Mouse (Mus musculus) liver, adult 2 months (tissue): ENCODE results near the gene Gm20708. TPM values are rescaled to one million over a fixed set of nuclear protein-coding genes. Genes with fewer than 3 reads are reported as not detected.
A peak's percentile ranks its signal among the peaks of the same experiment; 100 is the strongest.

Source experiments
- DNase-seq: peaks from one replicate; pipeline ENCODE4 v3.0.0-alpha.2; 2011; ENCODE audit warnings: low read depth, low spot score; ENCODE audit errors: extremely low read depth
- H3K27ac ChIP-seq: fragments of 200-500 bp; replicated peaks from 2 replicates; pipeline ENCODE4 v1.5.1; 2012; ENCODE audit warnings: low read depth, mild to moderate bottlenecking, control low read depth, inconsistent platforms, low read length; ENCODE audit not compliant: insufficient read depth
- H3K27me3 ChIP-seq: fragments of 200-500 bp; 2 replicates; pipeline ENCODE4 v1.6.1; 2012; ENCODE audit warnings: mild to moderate bottlenecking, moderate library complexity, low read length, inconsistent platforms; ENCODE audit not compliant: control insufficient read depth, insufficient read depth
- H3K36me3 ChIP-seq: fragments of 200-500 bp; 2 replicates; pipeline ENCODE4 v1.6.1; 2012; ENCODE audit warnings: low read length, inconsistent platforms; ENCODE audit not compliant: control insufficient read depth, insufficient read depth
- H3K4me1 ChIP-seq: fragments of 200-500 bp; 2 replicates; pipeline ENCODE4 v1.6.1; 2011; ENCODE audit warnings: low read length; ENCODE audit not compliant: control insufficient read depth, insufficient read depth
- H3K4me3 ChIP-seq: fragments of 200-500 bp; 2 replicates; pipeline ENCODE4 v1.5.1; 2011; ENCODE audit warnings: low read depth, mild to moderate bottlenecking, control low read depth, low read length, moderate library complexity; ENCODE audit not compliant: insufficient read depth
- H3K79me2 ChIP-seq: fragments of 200-500 bp; 2 replicates; pipeline ENCODE4 v1.6.1; 2012; ENCODE audit warnings: inconsistent platforms, mild to moderate bottlenecking, low read length, moderate library complexity; ENCODE audit not compliant: control insufficient read depth, insufficient read depth
- H3K9ac ChIP-seq: fragments of 200-500 bp; 2 replicates; pipeline ENCODE4 v1.6.1; 2012; ENCODE audit warnings: low read depth, mild to moderate bottlenecking, control low read depth, inconsistent platforms, low read length
- CTCF ChIP-seq: fragments of 200-500 bp; IDR thresholded peaks from 2 replicates; pipeline ENCODE4 v1.5.1; 2011; ENCODE audit warnings: low read depth, low read length, control low read depth
- POLR2A ChIP-seq: fragments of 200-500 bp; IDR thresholded peaks from 2 replicates; pipeline ENCODE4 v1.6.1; 2011; ENCODE audit warnings: low read length, control low read depth; ENCODE audit not compliant: insufficient read depth; ENCODE audit errors: extremely low read depth
- WGBS: fragments of 180-500 bp; shearing (Covaris S2); methylation state at CpG from one replicate; pipeline ENCODE4 v1.1.7; 2018; 5-methylcytosine and 5-hydroxymethylcytosine counted together
- polyA plus RNA-seq: library from polyadenylated mRNA; depleted of rRNA; stranded (reverse); fragments of >200 nt; gene quantifications from 2 replicates; pipeline ENCODE4 v1.2.3, GENCODE M21; 2012
- total RNA-seq: library from RNA; depleted of rRNA; stranded (reverse); fragments of >200 nt; gene quantifications from 2 replicates; pipeline ENCODE4 v1.2.3, GENCODE M21; 2014

The Gm20708 gene
- total and polyA plus RNA-seq, 2 experiments, result 0.21 to 0.37 TPM

DNA sequence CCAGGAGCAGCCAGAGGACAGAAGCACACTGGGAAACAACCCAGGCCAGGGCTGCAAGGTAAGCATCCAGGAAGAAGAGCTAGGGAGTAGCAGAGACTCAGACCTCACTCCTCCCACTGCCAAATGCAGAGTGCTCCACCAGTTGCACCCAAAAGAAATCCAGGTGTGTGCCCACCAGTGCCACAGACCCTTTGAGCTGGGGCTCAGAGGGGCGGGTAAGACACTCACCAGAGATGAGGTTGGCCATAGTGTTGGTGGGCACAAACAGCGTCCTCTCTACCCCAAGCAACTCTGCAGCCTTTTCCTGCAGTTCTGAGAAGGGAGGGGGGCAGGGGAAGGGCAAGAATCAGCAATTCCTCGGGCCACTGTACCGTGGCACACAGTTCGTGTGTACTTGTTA, 61.9 kb downstream of the Gm20708 start:
- Histone ChIP-seq H3K79me2 (no peaks in the 10 kb centered on the region), H3K4me1 (peaks cover 12% of the 10 kb centered on the region; the same call in 1 of the 2 replicates), H3K36me3 (no peaks in the 10 kb centered on the region), H3K27me3 (no peaks in the 10 kb centered on the region), H3K27ac (no peak overlapping the region), H3K4me3 (no peak overlapping the region), H3K9ac (no peak overlapping the region)
- DNase-seq, result no peak
- WGBS, result 87% methylated on average over 5 of the region's 5 CpGs
- TF ChIP-seq POLR2A, result no peak
- TF ChIP-seq CTCF, result no peak

DNA sequence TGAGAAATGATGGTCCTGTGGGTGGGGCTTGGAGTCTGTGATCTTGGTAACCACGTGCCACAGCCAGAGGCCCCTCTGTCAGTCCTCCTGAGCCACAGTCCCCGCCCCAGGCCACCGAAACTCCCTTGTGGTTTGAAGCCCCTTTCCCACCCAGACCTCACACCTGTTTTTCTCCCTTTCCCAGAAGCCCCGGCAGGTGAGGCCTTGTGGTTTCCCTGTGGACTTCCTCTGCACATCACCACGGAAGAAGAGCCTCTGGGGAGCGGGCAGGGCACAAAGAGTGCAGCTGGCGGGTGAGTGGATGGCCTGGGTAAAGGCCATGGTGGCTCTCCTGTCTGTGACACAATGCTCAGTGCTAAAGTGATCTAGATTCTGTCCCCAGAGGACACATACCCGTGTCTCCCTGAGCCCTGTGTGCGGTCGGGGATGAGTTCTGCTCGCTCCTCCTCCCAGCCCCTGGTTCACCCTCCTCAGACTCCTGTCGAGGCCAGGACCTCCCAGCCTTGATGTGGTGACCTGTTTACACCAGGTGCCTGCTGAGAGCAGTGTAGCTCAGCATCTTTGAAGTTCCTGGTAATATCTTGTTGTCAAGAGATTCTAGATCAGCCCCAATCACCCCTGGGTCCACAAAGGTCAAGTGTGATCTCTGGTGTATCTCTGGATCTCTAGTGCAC, 62.6 kb downstream of the Gm20708 start:
- H3K27ac ChIP-seq, result no peak overlapping the region
- no peak overlapping the region for H3K9ac ChIP-seq
- H3K27me3 ChIP-seq, result no peaks in the 10 kb centered on the region
- no peak for DNase-seq
- H3K4me3 ChIP-seq, result no peak overlapping the region
- peaks cover 12% of the 10 kb centered on the region; the same call in 1 of the 2 replicates for H3K4me1 ChIP-seq
- TF ChIP-seq POLR2A, result no peak
- no peak for TF ChIP-seq CTCF
- no peaks in the 10 kb centered on the region for H3K79me2 ChIP-seq
- 71% methylated on average over 12 of the region's 12 CpGs for WGBS
- no peaks in the 10 kb centered on the region for H3K36me3 ChIP-seq

DNA sequence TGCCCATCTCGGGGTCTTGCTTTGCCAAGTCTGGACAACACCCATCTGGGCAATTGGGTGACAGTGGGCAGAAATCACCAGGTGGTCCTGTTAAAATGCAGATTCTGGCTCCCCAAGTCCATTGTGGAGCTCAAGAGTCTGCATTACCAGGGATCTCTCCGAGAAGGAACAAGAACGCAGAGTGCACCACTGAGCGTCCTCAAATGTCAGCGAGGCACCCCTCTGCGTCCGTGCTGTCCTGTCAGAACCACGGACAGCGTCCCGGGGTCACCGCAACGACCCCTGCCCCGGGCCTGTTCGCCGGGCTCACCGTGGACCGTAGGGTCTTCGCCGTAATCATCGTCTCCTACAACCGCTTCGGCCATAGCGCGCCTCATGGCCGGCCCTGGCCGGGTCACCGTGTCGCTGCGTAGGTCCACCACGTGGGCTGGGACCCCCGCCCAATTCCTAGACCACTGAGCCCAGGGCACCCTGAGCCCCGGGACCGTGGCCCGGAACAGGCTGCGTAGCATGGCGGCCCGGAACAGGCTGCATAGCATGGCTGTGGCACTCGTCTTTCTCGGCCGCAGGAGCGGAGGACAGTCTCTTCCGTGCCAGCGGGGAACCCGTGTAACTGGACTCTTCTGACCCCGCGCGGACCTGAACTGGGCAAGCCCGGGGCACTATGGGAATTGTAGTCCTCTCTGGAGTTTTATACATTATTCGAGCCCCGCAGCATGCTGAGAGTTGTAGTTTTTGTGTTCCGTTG, 63.6 kb downstream of the Gm20708 start, which contains the start of gene Tha1:
Gene Tha1, minus strand, starts transcription at position 621 of the 748 bp plus-strand sequence.
- DNase-seq, result peak; percentile 76
- TF ChIP-seq CTCF (no peak), POLR2A (peak; percentile 70)
- Histone ChIP-seq H3K9ac (peak within 1 kb of the TSS; percentile 95), H3K4me1 (peaks cover 19% of the 10 kb centered on the region), H3K36me3 (no peaks in the 10 kb centered on the region), H3K79me2 (no peaks in the 10 kb centered on the region), H3K27ac (peak within 1 kb of the TSS; percentile 75), H3K4me3 (peak within 1 kb of the TSS; percentile 88), H3K27me3 (no peaks in the 10 kb centered on the region)
- WGBS, result 2% methylated on average over 51 of the region's 51 CpGs

DNA sequence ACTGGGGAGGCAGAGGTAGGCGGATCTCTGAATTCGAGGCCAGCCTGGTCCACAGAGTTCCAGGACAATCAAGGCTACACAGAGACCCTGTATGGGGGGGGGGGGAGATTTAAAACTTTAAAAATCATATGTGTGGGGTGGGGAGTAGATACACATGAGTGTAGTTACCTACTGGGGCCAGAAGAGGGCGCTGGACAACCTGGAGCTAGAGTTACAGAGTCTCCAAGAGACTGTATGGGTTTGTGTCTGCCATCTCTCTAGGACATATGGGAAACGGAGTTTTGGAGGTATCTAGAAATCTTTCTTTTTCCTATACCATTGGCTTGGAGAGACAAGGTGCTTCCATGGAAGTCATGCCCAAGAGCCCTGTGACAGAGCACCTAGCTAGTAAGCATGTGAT, 65.0 kb downstream of the Gm20708 start:
- no peaks in the 10 kb centered on the region for H3K27me3 ChIP-seq
- TF ChIP-seq POLR2A (no peak), CTCF (peak; percentile 37; the same call in 1 of the 2 replicates)
- H3K79me2 ChIP-seq, result no peaks in the 10 kb centered on the region
- H3K36me3 ChIP-seq, result no peaks in the 10 kb centered on the region
- peaks cover 29% of the 10 kb centered on the region for H3K4me1 ChIP-seq
- no peak overlapping the region for H3K4me3 ChIP-seq
- no peak for DNase-seq
- no peak overlapping the region for H3K9ac ChIP-seq
- WGBS, result 60% methylated on average over 4 of the region's 4 CpGs
- no peak overlapping the region for H3K27ac ChIP-seq

- 71% methylated on average over 6 of the region's 6 CpGs for WGBS
- no peak for DNase-seq
- no peak overlapping the region for H3K9ac ChIP-seq
- H3K4me3 ChIP-seq, result no peak overlapping the region
- no peaks in the 10 kb centered on the region for H3K79me2 ChIP-seq
- H3K27ac ChIP-seq, result peak overlapping the region; percentile 11; the same call in 1 of the 2 replicates
- no peaks in the 10 kb centered on the region for H3K27me3 ChIP-seq
- TF ChIP-seq CTCF, result no peak
- no peak for TF ChIP-seq POLR2A
- peaks cover 28% of the 10 kb centered on the region for H3K4me1 ChIP-seq
- no peaks in the 10 kb centered on the region for H3K36me3 ChIP-seq
Observed at GRCm38 (mm10) chr11:117875681-117876080, 66.2 kb downstream of the Gm20708 start.
